Mouse (Mus musculus): ENCODE data around the gene Batf.

DNA sequence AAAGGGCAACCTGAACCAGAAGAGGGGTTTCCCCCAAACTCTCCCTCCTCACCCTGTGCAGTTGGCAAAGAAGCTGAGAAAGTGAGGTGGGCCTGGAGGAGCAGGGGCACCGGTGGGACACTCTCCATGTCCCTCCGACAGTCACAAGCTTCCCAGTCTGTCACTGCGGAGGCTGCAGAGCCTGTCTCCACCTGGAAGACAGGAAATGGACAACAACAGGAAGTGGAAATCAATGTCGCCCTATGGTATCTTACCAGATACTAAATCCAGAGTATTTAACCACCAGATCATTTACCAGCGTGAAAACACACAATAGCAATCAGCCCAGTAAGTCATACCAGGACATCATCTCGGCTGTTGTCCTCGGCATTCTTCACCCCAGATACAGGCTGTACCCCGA is 20.4 kb upstream of the Batf start:
- TF ChIP-seq CTCF (conservative IDR thresholded peaks at IDR 0.05; ENCODE audit: low read length) (no peak), POU5F1 (IDR thresholded peaks at IDR 0.05; ENCODE audit: borderline replicate concordance, low read length) (no peak), NANOG (IDR thresholded peaks at IDR 0.05; ENCODE audit: borderline replicate concordance, low read length) (no peak)

Measured in E14TG2a.4 (cell line).